Mouse (Mus musculus) embryonic facial prominence, embryonic 14.5 days (tissue): ENCODE measurements around the gene Ctla2a. TPM values are rescaled to one million over a fixed set of nuclear protein-coding genes. Genes with fewer than 3 reads are reported as not detected.

Source experiments
- ATAC-seq: fragments of 200-750 bp; cut with Nextera tagmentation; 2 replicates; pipeline ENCODE4 v1.8.0; 2017; ENCODE audit warnings: low read depth, moderate number of reproducible peaks, moderate TSS enrichment
- DNase-seq: peaks from one replicate; pipeline ENCODE4 v3.0.0-alpha.2; 2015; ENCODE audit warnings: low spot score
- H3K27ac ChIP-seq: fragments of 300-500 bp; sonication (generic); replicated peaks from 2 replicates; pipeline ENCODE4 v1.5.1; 2014; ENCODE audit warnings: low read depth, mild to moderate bottlenecking, low read length, moderate library complexity
- H3K27me3 ChIP-seq: fragments of 300-500 bp; sonication (generic); replicated peaks from 2 replicates; pipeline ENCODE4 v1.6.1; 2014; ENCODE audit warnings: low read length; ENCODE audit not compliant: control insufficient read depth, insufficient read depth
- H3K36me3 ChIP-seq: fragments of 300-500 bp; sonication (generic); 2 replicates; pipeline ENCODE4 v1.6.1; 2014; ENCODE audit warnings: low read length, mixed read lengths; ENCODE audit not compliant: control insufficient read depth, insufficient read depth
- H3K4me1 ChIP-seq: fragments of 300-500 bp; sonication (generic); 2 replicates; pipeline ENCODE4 v1.6.1; 2014; ENCODE audit warnings: antibody characterized with exemption, low read length; ENCODE audit not compliant: control insufficient read depth, insufficient read depth
- H3K4me2 ChIP-seq: fragments of 300-500 bp; sonication (generic); 2 replicates; pipeline ENCODE4 v1.6.1; 2014; ENCODE audit warnings: low read depth, mild to moderate bottlenecking, low read length, moderate library complexity, mixed read lengths
- H3K4me3 ChIP-seq: fragments of 300-500 bp; sonication (generic); 2 replicates; pipeline ENCODE4 v1.5.1; 2014; ENCODE audit warnings: low read depth, mild to moderate bottlenecking, low read length
- H3K9ac ChIP-seq: fragments of 300-500 bp; sonication (generic); 2 replicates; pipeline ENCODE4 v1.6.1; 2014; ENCODE audit warnings: low read depth, mild to moderate bottlenecking, low read length, moderate library complexity, mixed read lengths
- H3K9me3 ChIP-seq: fragments of 300-500 bp; sonication (generic); 2 replicates; pipeline ENCODE4 v1.6.1; 2016; ENCODE audit warnings: low read length; ENCODE audit not compliant: control insufficient read depth
- WGBS: fragments of 180-500 bp; shearing (Covaris S2); extraction: QIAGEN DNeasy Blood & Tissue Kit; methylation state at CpG from one replicate; pipeline ENCODE4 v1.1.7; 2014; 5-methylcytosine and 5-hydroxymethylcytosine counted together
- polyA plus RNA-seq: library from polyadenylated mRNA; unstranded; fragments of >200 nt; fragmentation: Nextera tagmentation; extraction: Ambion mirVana; gene quantifications from 2 replicates; pipeline ENCODE4 v1.2.1, GENCODE M21; 2014

The Ctla2a gene
- polyA plus RNA-seq, 1 experiment from 2014 or later: 38.2 TPM

GRCm38 (mm10) chr13:60895406-60896160, 40.8 kb downstream of the Ctla2a start:
- no peak overlapping the region for H3K27ac ChIP-seq
- DNase-seq: no peak
- H3K4me2 ChIP-seq: no peak overlapping the region
- ATAC-seq: no peak
- H3K36me3 ChIP-seq: no peaks in the 10 kb centered on the region
- H3K4me1 ChIP-seq: no peaks in the 10 kb centered on the region
- no peak overlapping the region for H3K4me3 ChIP-seq
- H3K9ac ChIP-seq: no peak overlapping the region
- no peaks in the 10 kb centered on the region for H3K9me3 ChIP-seq
- no peaks in the 10 kb centered on the region for H3K27me3 ChIP-seq

DNA sequence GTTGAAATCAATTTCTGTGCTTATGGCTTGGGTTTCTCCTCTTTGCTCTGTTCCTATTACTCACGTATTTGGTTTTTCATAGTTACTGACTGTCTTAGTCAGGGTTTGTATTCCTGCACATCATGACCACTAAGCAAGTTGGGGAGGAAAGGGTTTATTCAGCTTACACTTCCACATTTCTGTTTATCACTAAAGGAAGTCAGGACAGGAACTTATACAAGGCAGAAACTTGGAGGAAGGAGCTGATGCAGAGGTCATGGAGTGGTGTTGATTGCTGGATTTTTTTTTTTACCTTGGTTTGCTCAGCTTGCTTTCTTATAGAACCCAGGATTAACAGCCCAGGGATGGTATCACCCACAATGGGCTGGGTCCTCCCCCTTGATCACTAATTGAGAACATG, 44.1 kb downstream of the Ctla2a start:
- Histone ChIP-seq H3K27ac (no peak overlapping the region), H3K9ac (no peak overlapping the region), H3K27me3 (no peaks in the 10 kb centered on the region), H3K4me2 (no peak overlapping the region), H3K4me3 (no peak overlapping the region), H3K36me3 (no peaks in the 10 kb centered on the region), H3K9me3 (no peaks in the 10 kb centered on the region), H3K4me1 (no peaks in the 10 kb centered on the region)
- WGBS: 91% methylated on average over 1 of the region's 1 CpGs
- DNase-seq (no peak), ATAC-seq (no peak)

Other genes starting within 250 kb of the Ctla2a start
- not detected in 2 replicates for gene BC051665, start 150.3 kb downstream of the Ctla2a start, polyA plus RNA-seq
- 0.58 TPM in 1 of 2 replicates, not detected in the other for gene Ctsll3, start 133.8 kb downstream of the Ctla2a start, polyA plus RNA-seq
- gene 4930486L24Rik, start 72.2 kb downstream of the Ctla2a start, polyA plus RNA-seq: not detected in 2 replicates
- 0.51 and 0.54 TPM in 2 replicates for gene Gm49392, start 39.7 kb downstream of the Ctla2a start, polyA plus RNA-seq
- gene Ctla2b, start 39.2 kb downstream of the Ctla2a start, polyA plus RNA-seq: 4.8 and 5.9 TPM in 2 replicates
- gene Tpbpb, start 31.7 kb downstream of the Ctla2a start, polyA plus RNA-seq: not detected in 2 replicates
- not detected in 2 replicates for gene Gm49393, start 1.0 kb downstream of the Ctla2a start, polyA plus RNA-seq
- 2.5 and 3.1 TPM in 2 replicates for gene Gm49391, start 54 bp downstream of the Ctla2a start, polyA plus RNA-seq
- gene Tpbpa, start 5.4 kb upstream of the Ctla2a start, polyA plus RNA-seq: not detected in 2 replicates
- gene Ctsj, start 69.3 kb upstream of the Ctla2a start, polyA plus RNA-seq: not detected in 2 replicates
- not detected in 2 replicates for gene Ctsq, start 104.0 kb upstream of the Ctla2a start, polyA plus RNA-seq
- gene Ctsr, start 227.6 kb upstream of the Ctla2a start, polyA plus RNA-seq: not detected in 2 replicates